Mouse (Mus musculus) limb, embryonic 13.5 days (tissue): ENCODE measurements around the gene Dnah2. TPM values are rescaled to one million over a fixed set of nuclear protein-coding genes. Genes with fewer than 3 reads are reported as not detected.

Experiments
- ATAC-seq: fragments of 200-750 bp; cut with Nextera tagmentation; 2 replicates; pipeline ENCODE4 v1.8.0; 2017; ENCODE audit warnings: low read depth, moderate number of reproducible peaks, moderate TSS enrichment; ENCODE audit not compliant: low FRiP score
- H3K27ac ChIP-seq: fragments of 300-500 bp; sonication (generic); 2 replicates; pipeline ENCODE4 v1.5.1; 2015; ENCODE audit warnings: inconsistent platforms, mild to moderate bottlenecking, moderate library complexity
- H3K27me3 ChIP-seq: fragments of 300-500 bp; sonication (generic); 2 replicates; pipeline ENCODE4 v1.6.1; 2015; ENCODE audit warnings: mild to moderate bottlenecking, inconsistent platforms
- H3K36me3 ChIP-seq: fragments of 300-500 bp; sonication (generic); 2 replicates; pipeline ENCODE4 v1.6.1; 2015; ENCODE audit warnings: inconsistent platforms, mild to moderate bottlenecking, moderate library complexity
- H3K4me1 ChIP-seq: fragments of 300-500 bp; sonication (generic); 2 replicates; pipeline ENCODE4 v1.6.1; 2015; ENCODE audit warnings: inconsistent platforms
- H3K4me2 ChIP-seq: fragments of 300-500 bp; sonication (generic); replicated peaks from 2 replicates; pipeline ENCODE4 v1.6.1; 2015; ENCODE audit warnings: inconsistent platforms, mild to moderate bottlenecking, moderate library complexity
- H3K4me3 ChIP-seq: fragments of 300-500 bp; sonication (generic); 2 replicates; pipeline ENCODE4 v1.5.1; 2015; ENCODE audit warnings: moderate library complexity, mild to moderate bottlenecking, inconsistent platforms
- H3K9ac ChIP-seq: fragments of 300-500 bp; sonication (generic); 2 replicates; pipeline ENCODE4 v1.6.1; 2015; ENCODE audit warnings: mild to moderate bottlenecking, inconsistent platforms
- H3K9me3 ChIP-seq: fragments of 300-500 bp; sonication (generic); 2 replicates; pipeline ENCODE4 v1.6.1; 2016; ENCODE audit warnings: inconsistent platforms
- WGBS: fragments of 180-500 bp; shearing (Covaris S2); methylation state at CpG from one replicate; pipeline ENCODE4 v1.1.7; 2015; 5-methylcytosine and 5-hydroxymethylcytosine counted together
- polyA plus RNA-seq: library from polyadenylated mRNA; unstranded; fragments of >200 nt; fragmentation: Nextera tagmentation; extraction: Ambion mirVana; gene quantifications from 2 replicates; pipeline ENCODE4 v1.2.1, GENCODE M21; 2015

Gene Dnah2
- polyA plus RNA-seq, 1 experiment from 2014 or later: 2.4 TPM

DNA sequence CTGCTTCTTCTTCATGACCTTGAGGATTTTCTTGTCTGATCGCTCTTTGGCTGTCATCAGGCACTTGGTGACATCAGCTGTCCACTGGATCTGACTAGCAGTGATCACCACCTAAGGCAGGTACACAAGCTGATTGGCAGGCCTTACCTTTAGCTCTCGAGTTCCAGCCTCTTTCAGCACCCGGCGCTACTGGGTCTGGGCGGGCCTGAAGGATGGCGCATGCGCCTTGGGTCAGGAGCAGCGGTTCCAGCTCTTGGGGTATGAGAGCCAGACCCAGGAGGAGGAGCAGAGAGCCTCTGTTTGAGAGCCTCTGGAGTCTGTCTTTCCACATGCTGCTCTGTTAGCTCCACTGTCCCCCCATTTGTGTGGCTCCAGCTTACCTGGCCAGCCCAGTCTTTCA lies 71.3 kb downstream of the Dnah2 start:
- WGBS: 88% methylated on average over 8 of the region's 8 CpGs

DNA sequence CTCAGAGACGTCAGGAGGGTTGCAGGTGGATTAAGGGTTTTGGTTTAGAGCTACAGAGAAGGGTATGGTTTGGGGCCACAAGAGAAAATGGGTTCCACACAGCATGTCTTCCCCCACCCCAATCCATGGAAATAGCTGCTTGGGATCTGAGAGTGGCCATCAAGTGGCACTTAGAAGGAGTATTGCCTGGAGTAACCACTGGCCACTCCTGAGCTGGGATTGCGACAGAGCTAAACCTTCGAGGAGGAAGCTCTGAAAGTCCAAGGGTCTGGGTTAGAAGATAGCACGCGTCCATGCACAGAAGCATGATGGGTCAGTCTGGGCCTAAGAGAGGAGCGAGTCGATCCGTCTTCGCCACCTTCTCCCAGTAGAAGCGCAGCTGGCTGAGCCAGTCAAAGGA lies 72.1 kb downstream of the Dnah2 start:
- WGBS: 92% methylated on average over 10 of the region's 10 CpGs
- no peak for ATAC-seq

More for the DNA sequence above, 71.3 kb downstream of the Dnah2 start:
- Histone ChIP-seq H3K9ac (no peak overlapping the region), H3K36me3 (no peaks in the 10 kb centered on the region), H3K27ac (no peak overlapping the region), H3K27me3 (no peaks in the 10 kb centered on the region), H3K4me2 (no peak overlapping the region), H3K4me3 (no peak overlapping the region), H3K9me3 (no peaks in the 10 kb centered on the region), H3K4me1 (no peaks in the 10 kb centered on the region)
- no peak for ATAC-seq

DNA sequence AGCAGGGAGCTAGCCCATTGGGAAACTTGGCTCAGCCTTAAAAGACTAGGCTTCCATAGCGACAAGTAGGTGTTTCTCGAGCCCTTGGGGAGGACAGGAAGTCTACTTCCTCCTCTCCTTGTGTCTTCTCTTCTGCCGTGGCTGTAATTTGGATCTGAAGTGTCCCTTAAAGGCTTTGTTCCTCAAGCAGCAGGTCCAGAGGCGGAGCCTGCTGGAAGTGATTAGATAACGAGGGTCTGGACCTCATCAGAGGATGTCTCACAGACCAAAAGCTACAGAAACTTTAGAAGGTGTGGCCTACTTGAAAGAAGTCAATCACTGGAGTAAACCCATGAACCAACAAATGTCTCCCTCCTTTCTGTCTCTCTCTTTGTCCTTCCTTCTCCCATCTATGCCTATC lies 74.2 kb downstream of the Dnah2 start:
- no peak overlapping the region for H3K27ac ChIP-seq
- peaks cover 3% of the 10 kb centered on the region; the same call in 1 of the 2 replicates for H3K27me3 ChIP-seq
- no peak overlapping the region for H3K4me3 ChIP-seq
- H3K9me3 ChIP-seq: no peaks in the 10 kb centered on the region
- H3K36me3 ChIP-seq: no peaks in the 10 kb centered on the region
- no peaks in the 10 kb centered on the region for H3K4me1 ChIP-seq
- no peak overlapping the region for H3K4me2 ChIP-seq
- ATAC-seq: no peak
- 15% methylated on average over 5 of the region's 5 CpGs for WGBS
- H3K9ac ChIP-seq: no peak overlapping the region

More for the DNA sequence above, 72.1 kb downstream of the Dnah2 start:
- Histone ChIP-seq H3K27me3 (peaks cover 1% of the 10 kb centered on the region; the same call in 1 of the 2 replicates), H3K36me3 (no peaks in the 10 kb centered on the region), H3K4me2 (no peak overlapping the region), H3K9me3 (no peaks in the 10 kb centered on the region), H3K9ac (no peak overlapping the region), H3K27ac (no peak overlapping the region), H3K4me1 (no peaks in the 10 kb centered on the region), H3K4me3 (no peak overlapping the region)

DNA sequence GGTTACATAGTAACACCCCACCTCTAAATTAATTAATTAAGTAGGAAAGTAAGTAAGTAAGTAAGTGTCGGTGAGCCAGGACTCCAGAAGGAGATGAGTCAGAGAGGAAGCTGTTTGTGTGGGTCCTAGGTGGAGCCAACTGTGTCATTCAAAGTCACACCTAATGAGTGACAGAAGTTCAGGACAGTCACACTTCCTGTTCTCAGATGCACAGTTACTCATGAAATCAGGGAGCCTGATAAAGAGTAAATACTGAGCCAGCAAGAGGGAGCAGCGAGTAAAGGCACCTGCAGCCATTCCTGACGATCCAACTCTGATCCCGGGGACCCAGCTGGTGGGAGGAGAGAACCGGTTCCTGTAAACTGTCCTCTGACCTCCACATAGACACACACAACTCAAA lies 76.2 kb downstream of the Dnah2 start:
- 76% methylated on average over 5 of the region's 5 CpGs for WGBS
- ATAC-seq: no peak

DNA sequence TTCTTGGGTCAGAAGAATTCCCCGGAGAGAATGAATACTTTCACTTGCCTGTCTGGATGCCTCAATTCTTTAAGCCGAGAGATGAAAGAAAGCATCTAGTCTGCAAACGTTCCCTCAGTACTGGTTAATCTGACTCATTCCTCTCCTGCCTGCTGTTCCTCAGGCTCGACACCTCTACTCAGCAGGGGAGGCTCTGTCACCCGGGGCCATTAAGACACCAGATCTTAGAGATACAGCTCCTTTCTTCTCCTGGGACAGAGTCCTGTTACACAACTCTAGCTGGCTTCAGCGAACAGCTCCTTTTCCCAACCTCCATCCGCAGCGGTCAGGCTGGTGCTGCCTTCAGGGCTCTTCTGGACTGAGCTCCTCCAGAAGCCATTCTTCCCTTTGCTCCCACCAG lies 77.4 kb downstream of the Dnah2 start:
- Histone ChIP-seq H3K27ac (no peak overlapping the region), H3K36me3 (no peaks in the 10 kb centered on the region), H3K4me2 (no peak overlapping the region), H3K9me3 (no peaks in the 10 kb centered on the region), H3K9ac (no peak overlapping the region), H3K4me1 (no peaks in the 10 kb centered on the region), H3K27me3 (peaks cover 3% of the 10 kb centered on the region; the same call in 1 of the 2 replicates), H3K4me3 (no peak overlapping the region)
- 5% methylated on average over 8 of the region's 8 CpGs for WGBS
- ATAC-seq: no peak

More for the DNA sequence above, 76.2 kb downstream of the Dnah2 start:
- H3K27ac ChIP-seq: no peak overlapping the region
- no peak overlapping the region for H3K9ac ChIP-seq
- H3K36me3 ChIP-seq: no peaks in the 10 kb centered on the region
- H3K4me1 ChIP-seq: no peaks in the 10 kb centered on the region
- no peaks in the 10 kb centered on the region for H3K9me3 ChIP-seq
- H3K4me2 ChIP-seq: no peak overlapping the region
- no peak overlapping the region for H3K4me3 ChIP-seq
- peaks cover 3% of the 10 kb centered on the region; the same call in 1 of the 2 replicates for H3K27me3 ChIP-seq

DNA sequence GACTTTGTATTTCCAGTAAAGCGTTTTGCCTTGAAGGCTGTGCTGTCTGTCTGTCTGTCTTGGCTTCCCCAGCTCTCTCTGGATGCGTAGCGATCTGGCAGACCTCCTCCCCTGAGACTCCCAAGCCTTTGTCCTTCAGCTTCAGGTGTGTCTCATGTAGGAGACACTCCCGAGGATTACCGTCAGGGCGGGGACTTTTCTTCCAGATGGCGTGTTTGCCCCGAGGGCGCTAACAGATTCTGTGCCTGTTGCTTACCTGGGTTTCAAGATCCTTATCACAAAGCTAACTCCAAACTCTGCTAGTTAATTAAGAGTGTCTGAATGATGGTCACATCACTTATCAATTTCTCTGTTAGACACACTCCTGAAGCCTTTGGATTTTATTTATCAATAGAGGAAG lies 79.6 kb downstream of the Dnah2 start:
- Histone ChIP-seq H3K4me2 (no peak overlapping the region), H3K36me3 (no peaks in the 10 kb centered on the region), H3K4me3 (no peak overlapping the region), H3K4me1 (no peaks in the 10 kb centered on the region), H3K27ac (no peak overlapping the region), H3K9me3 (no peaks in the 10 kb centered on the region), H3K9ac (no peak overlapping the region), H3K27me3 (peaks cover 3% of the 10 kb centered on the region; the same call in 1 of the 2 replicates)
- ATAC-seq: no peak
- 83% methylated on average over 9 of the region's 9 CpGs for WGBS

DNA sequence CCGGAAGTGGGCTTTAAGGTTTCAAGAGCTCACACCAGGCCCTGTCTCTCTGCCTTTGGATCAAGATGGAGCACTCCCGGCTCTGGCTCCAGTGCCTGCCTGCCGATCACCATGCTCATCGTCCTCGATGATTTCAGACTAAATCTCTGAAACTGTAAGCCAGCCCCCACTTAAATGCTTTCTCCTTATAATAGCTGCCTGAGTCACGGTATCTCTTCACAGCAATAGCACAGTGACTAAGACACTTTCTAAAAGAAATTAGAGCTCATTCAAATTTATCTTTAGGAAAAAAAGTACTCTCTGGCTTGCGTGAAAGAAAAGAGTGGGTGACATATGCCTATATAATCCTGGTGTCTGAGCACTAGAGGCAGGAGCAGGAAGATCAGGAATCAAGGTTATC lies 84.9 kb downstream of the Dnah2 start:
- Histone ChIP-seq H3K27me3 (no peaks in the 10 kb centered on the region), H3K4me1 (no peaks in the 10 kb centered on the region), H3K36me3 (no peaks in the 10 kb centered on the region), H3K9ac (no peak overlapping the region), H3K27ac (no peak overlapping the region), H3K4me3 (no peak overlapping the region), H3K9me3 (no peaks in the 10 kb centered on the region), H3K4me2 (no peak overlapping the region)
- ATAC-seq: no peak
- 97% methylated on average over 7 of the region's 7 CpGs for WGBS

DNA sequence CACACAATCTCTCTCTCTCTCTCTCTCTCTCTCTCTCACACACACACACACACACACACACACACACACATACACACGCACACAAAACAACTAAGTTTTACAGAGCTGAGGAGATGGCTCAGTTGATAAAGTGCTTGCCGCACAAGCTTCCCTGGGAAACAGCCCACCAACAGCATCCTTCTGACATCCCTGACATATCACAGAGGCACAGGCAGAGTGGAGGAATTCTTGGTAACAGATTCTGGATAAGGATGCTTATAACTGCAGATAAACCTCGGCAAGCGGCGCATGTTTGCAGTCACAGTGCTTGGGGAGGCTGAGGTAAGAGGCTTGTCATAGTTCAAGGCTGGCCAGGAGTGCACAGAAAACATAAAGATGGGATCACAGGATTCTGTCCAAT lies 87.3 kb downstream of the Dnah2 start:
- 64% methylated on average over 5 of the region's 5 CpGs for WGBS
- H3K9ac ChIP-seq: no peak overlapping the region

DNA sequence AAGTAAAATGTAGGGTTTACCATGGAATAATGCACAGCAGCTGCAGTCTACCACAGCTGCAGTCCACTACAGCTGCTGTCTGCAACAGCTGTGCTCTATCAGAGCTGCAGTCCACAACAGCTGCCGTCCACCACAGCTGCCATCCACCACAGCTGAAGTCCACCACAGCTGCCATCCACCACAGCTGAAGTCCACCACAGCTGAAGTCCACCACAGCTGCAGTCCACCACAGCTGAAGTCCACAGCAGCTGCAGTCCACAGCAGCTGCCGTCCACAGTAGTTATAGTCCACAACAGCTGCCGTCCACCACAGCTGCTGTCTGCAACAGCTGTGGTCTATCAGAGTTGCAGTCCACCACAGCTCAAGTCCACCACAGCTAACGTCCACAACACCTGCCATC lies 89.0 kb downstream of the Dnah2 start:
- Histone ChIP-seq H3K27ac (0 out of 2 replicates have a peak overlapping the region, but pooled peaks have one; percentile 1), H3K4me2 (no peak overlapping the region), H3K4me1 (peaks cover 9% of the 10 kb centered on the region; the same call in 1 of the 2 replicates), H3K27me3 (no peaks in the 10 kb centered on the region), H3K9me3 (no peaks in the 10 kb centered on the region), H3K9ac (no peak overlapping the region), H3K4me3 (no peak overlapping the region), H3K36me3 (no peaks in the 10 kb centered on the region)
- no peak for ATAC-seq
- WGBS: 42% methylated on average over 4 of the region's 4 CpGs

More for the DNA sequence above, 87.3 kb downstream of the Dnah2 start:
- no peak overlapping the region for H3K27ac ChIP-seq
- H3K4me3 ChIP-seq: no peak overlapping the region
- no peak overlapping the region for H3K4me2 ChIP-seq
- H3K4me1 ChIP-seq: peaks cover 7% of the 10 kb centered on the region; the same call in 1 of the 2 replicates
- H3K27me3 ChIP-seq: no peaks in the 10 kb centered on the region
- ATAC-seq: no peak
- no peaks in the 10 kb centered on the region for H3K36me3 ChIP-seq
- H3K9me3 ChIP-seq: no peaks in the 10 kb centered on the region

DNA sequence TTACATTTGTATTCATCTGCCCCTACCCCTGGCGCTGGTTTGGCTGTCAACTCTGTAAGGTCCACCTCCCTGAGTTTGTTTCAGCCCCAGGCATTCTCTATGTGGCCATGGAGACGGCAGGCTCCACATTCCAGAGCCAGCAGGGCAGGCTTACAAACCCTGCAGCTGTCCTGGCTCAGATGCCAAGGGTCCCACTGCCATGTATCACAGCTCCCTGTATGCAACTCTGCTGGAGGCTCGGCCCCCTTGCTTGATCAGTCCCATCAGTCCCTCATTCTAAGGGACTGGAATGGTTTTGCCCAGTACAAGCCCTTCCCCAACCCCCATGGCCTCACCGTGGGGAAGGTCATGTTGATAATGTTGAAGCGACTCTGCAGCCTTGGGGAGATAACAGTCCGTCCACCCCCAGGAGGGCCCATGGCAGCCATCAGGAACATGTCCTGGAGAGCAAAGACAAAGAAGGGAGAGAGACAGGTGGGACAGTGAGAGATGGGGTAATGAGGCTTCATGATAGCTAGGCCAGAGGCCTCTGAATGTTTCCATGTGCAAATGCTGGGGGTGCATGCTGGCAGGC lies 91.8 kb downstream of the Dnah2 start:
- Histone ChIP-seq H3K36me3 (no peaks in the 10 kb centered on the region), H3K27me3 (no peaks in the 10 kb centered on the region), H3K4me1 (peaks cover 22% of the 10 kb centered on the region), H3K4me3 (no peak overlapping the region), H3K9me3 (no peaks in the 10 kb centered on the region), H3K4me2 (0 out of 2 replicates have a peak overlapping the region, but pooled peaks have one; percentile 1), H3K9ac (no peak overlapping the region), H3K27ac (peak overlapping the region; percentile 10; the same call in 1 of the 2 replicates)
- WGBS: 51% methylated on average over 6 of the region's 6 CpGs
- no peak; the same call in 1 of the 2 replicates for ATAC-seq

DNA sequence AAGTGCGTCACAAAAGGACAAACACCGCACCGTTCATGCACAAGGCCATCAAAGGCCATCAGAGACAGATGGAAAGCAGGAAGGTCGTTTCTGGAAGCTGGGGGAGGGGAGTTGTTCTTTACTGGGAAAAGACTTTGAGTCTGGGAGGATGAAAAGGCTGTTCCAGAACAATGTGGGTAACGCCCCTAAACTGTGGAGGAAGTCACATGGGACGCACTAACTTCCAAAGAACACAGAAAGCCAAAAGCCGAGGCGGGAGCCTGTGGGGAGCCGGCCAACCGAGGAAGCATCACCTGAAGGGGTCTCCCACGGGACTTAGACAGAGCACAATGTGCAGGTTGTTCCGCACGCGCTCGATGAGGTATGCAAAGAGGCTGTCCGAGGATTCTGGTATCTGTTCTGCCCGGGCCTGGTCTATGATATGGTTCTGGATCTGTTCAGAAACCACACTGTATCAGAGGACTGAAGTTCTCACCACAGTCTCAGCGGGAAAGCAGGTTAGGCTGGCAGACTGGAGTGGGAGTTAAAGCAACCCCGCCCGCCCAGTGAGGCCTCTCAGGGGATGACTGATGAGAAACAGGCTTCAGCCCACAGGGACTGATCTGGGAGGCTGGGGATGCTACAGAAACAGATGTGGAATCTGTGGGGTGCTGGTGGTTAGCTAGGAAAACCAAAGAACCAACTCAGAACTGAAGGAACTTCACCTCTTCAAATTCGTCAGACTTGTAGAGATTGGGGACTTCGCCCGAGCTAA lies 96.6 kb downstream of the Dnah2 start:
- H3K4me2 ChIP-seq: peak overlapping the region; percentile 28
- H3K9ac ChIP-seq: 0 out of 2 replicates have a peak overlapping the region, but pooled peaks have one; percentile 13
- no peaks in the 10 kb centered on the region for H3K9me3 ChIP-seq
- ATAC-seq: no peak
- H3K36me3 ChIP-seq: no peaks in the 10 kb centered on the region
- peak overlapping the region; percentile 74 for H3K27ac ChIP-seq
- WGBS: 54% methylated on average over 23 of the region's 23 CpGs
- H3K4me3 ChIP-seq: 0 out of 2 replicates have a peak overlapping the region, but pooled peaks have one; percentile 8
- H3K27me3 ChIP-seq: no peaks in the 10 kb centered on the region
- H3K4me1 ChIP-seq: peaks cover 24% of the 10 kb centered on the region

DNA sequence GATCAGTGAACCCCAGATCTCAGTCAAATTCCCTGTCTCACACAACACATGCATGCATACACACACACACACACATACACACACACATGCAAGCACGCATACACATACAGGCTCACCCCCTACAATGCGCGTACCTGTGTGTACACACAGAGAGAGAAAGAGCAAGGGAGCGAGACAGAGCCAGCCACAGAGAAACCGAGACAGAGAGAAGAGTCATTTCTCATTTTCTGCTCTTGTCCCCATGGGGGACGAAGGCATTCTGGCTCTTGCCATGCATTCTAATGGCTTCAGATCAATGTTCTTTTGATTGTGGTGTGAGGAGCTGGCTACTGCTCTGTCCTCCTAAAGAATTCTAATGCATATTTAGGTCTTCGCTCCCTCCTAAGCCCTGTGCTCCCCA lies 101.6 kb downstream of the Dnah2 start:
- Histone ChIP-seq H3K4me1 (peaks cover 4% of the 10 kb centered on the region), H3K27ac (no peak overlapping the region), H3K36me3 (no peaks in the 10 kb centered on the region), H3K4me3 (no peak overlapping the region), H3K9me3 (0 out of 2 replicates have a peak, but pooled peaks cover 6% of the 10 kb centered on the region), H3K27me3 (no peaks in the 10 kb centered on the region), H3K9ac (no peak overlapping the region), H3K4me2 (no peak overlapping the region)
- 90% methylated on average over 7 of the region's 7 CpGs for WGBS
- ATAC-seq: no peak
